23 mouse cellular contexts compared by ENCODE assay signal in the genomic region with DNA sequence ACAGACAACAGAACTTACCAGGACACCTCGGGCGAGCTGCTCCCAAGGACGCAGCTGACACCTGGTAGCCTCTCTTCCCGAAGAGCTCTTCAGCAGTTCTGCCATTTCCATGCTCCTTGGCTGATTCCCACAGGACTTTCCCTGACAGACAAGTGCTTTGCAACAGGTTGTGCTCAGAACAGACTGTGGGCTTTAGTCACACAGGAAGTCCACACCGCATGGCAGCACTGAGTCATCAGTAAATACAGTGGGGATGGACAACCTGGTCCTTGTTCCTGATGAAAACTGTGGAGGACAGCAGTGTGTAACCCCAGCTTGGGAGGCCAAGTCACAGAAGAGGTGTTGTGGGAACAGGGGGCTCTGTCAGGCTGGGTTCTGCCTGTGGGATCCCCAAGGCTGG. TPM values are rescaled to one million over a fixed set of nuclear protein-coding genes. Genes with fewer than 3 reads are reported as not detected.
"Had no signal": no experiment of that assay in that cellular context is flagged by ENCODE, and none has a peak within 500 bp of the region (broad histone marks: within the 10 kb centered on the region; RNA-seq: fewer than 3 reads in every experiment).

No protein-coding gene starts in this region.

- H3K4me2 ChIP-seq: kidney, embryonic 15.5 days; limb, embryonic 13.5 days; liver, embryonic 12.5 days; liver, embryonic 15.5 days; midbrain, embryonic 12.5 days had no signal

- H3K27ac ChIP-seq: kidney, embryonic 15.5 days; limb, embryonic 10.5 days; limb, embryonic 13.5 days; liver, embryonic 12.5 days; liver, embryonic 15.5 days; midbrain, embryonic 12.5 days; stomach, postnatal 0 days had no signal

- DNase-seq: kidney, adult 11 months; kidney, adult 8-10 months; kidney, postnatal 10 days; kidney, postnatal 4 days; liver; lung, adult 2 months; lung, postnatal 14 days; lung, postnatal 4 days; right cerebral cortex, adult 18-20 months; right cerebral cortex, postnatal 14 days; right cerebral cortex, postnatal 4 days; thymus, adult 2 months; thymus, postnatal 25 days had no signal

- H3K36me3 ChIP-seq: kidney, embryonic 15.5 days; limb, embryonic 10.5 days; limb, embryonic 13.5 days; liver, embryonic 12.5 days; liver, embryonic 15.5 days; midbrain, embryonic 12.5 days had no signal

- H3K9ac ChIP-seq: kidney, embryonic 15.5 days; limb, embryonic 13.5 days; liver, embryonic 12.5 days; liver, embryonic 15.5 days; midbrain, embryonic 12.5 days had no signal

- ATAC-seq: liver, embryonic 12.5 days; midbrain, embryonic 16.5 days had no signal

- H3K27me3 ChIP-seq: kidney, embryonic 15.5 days; limb, embryonic 13.5 days; liver, embryonic 12.5 days; liver, embryonic 15.5 days had no signal

- H3K9me3 ChIP-seq: kidney, embryonic 15.5 days; limb, embryonic 10.5 days; limb, embryonic 13.5 days; liver, embryonic 12.5 days; liver, embryonic 15.5 days had no signal

- H3K4me1 ChIP-seq: kidney, embryonic 15.5 days; limb, embryonic 13.5 days; liver, embryonic 12.5 days; liver, embryonic 15.5 days; midbrain, embryonic 12.5 days had no signal

- H3K4me3 ChIP-seq: kidney, embryonic 15.5 days; limb, embryonic 10.5 days; limb, embryonic 13.5 days; liver, embryonic 12.5 days; liver, embryonic 15.5 days; midbrain, embryonic 12.5 days had no signal

RNA-seq across cellular contexts. Expression of a gene that starts 45.7 kb away (rescaled TPM):
- total RNA-seq: megakaryocyte progenitor cell, adult 5-6 weeks; megakaryocyte-erythroid progenitor cell, adult 5-6 weeks had no signal
